Mouse (Mus musculus): Measurements from ENCODE around the gene Slc2a12. TPM values are rescaled to one million over a fixed set of nuclear protein-coding genes. Genes with fewer than 3 reads are reported as not detected.

Gene Slc2a12
- polyA plus RNA-seq, 1 experiment from 2014 or later = 0.05 TPM

GRCm38 (mm10) chr10:22731272-22732093 lies 86.7 kb downstream of the Slc2a12 start, which contains the start of gene Tbpl1:
TSS of gene Tbpl1 (minus strand) at chr10:22731938.
- H3K9me3 ChIP-seq (replicated peaks) = no peaks in the 10 kb centered on the region
- DNase-seq = peak; percentile 92
- H3K27me3 ChIP-seq = no peaks in the 10 kb centered on the region
- peak within 1 kb of the TSS; percentile 88 for H3K27ac ChIP-seq
- H3K4me2 ChIP-seq = peak within 1 kb of the TSS; percentile 92
- under 1% methylated on average over 72 of the region's 77 CpGs for WGBS (ENCODE audit: insufficient replicate concordance)
- H3K36me3 ChIP-seq = no peaks in the 10 kb centered on the region
- peaks cover 44% of the 10 kb centered on the region for H3K4me1 ChIP-seq (replicated peaks)
- peak within 1 kb of the TSS; percentile 96 for H3K4me3 ChIP-seq (replicated peaks)
- H3K9ac ChIP-seq = peak within 1 kb of the TSS; percentile 93
- ATAC-seq (ENCODE audit: low read depth) = peak; percentile 97

GRCm38 (mm10) chr10:22732181-22732580 lies 87.4 kb downstream of the Slc2a12 start:
- Histone ChIP-seq H3K4me2 (peak overlapping the region; percentile 92), H3K9me3 (replicated peaks) (no peaks in the 10 kb centered on the region), H3K9ac (peak overlapping the region; percentile 93), H3K4me1 (replicated peaks) (peaks cover 37% of the 10 kb centered on the region), H3K27me3 (no peaks in the 10 kb centered on the region), H3K4me3 (replicated peaks) (peak overlapping the region; percentile 96), H3K36me3 (no peaks in the 10 kb centered on the region), H3K27ac (peak overlapping the region; percentile 88)
- WGBS (ENCODE audit: insufficient replicate concordance) = 18% methylated on average over 10 of the region's 10 CpGs
- ATAC-seq (ENCODE audit: low read depth) (no peak), DNase-seq (no peak)

GRCm38 (mm10) chr10:22745922-22746321 lies 101.1 kb downstream of the Slc2a12 start:
- no peak overlapping the region for H3K4me2 ChIP-seq
- ATAC-seq (ENCODE audit: low read depth) (no peak), DNase-seq (no peak)
- H3K9me3 ChIP-seq (replicated peaks) = no peaks in the 10 kb centered on the region
- H3K9ac ChIP-seq = no peak overlapping the region
- H3K4me1 ChIP-seq (replicated peaks) = no peaks in the 10 kb centered on the region
- WGBS (ENCODE audit: insufficient replicate concordance) = 50% methylated on average over 7 of the region's 7 CpGs
- H3K4me3 ChIP-seq (replicated peaks) = no peak overlapping the region
- H3K27me3 ChIP-seq = no peaks in the 10 kb centered on the region
- no peaks in the 10 kb centered on the region for H3K36me3 ChIP-seq
- H3K27ac ChIP-seq = no peak overlapping the region

GRCm38 (mm10) chr10:22746334-22747322 lies 101.8 kb downstream of the Slc2a12 start:
- ATAC-seq (ENCODE audit: low read depth) (no peak), DNase-seq (no peak)
- Histone ChIP-seq H3K4me2 (no peak overlapping the region), H3K27me3 (no peaks in the 10 kb centered on the region), H3K27ac (no peak overlapping the region), H3K4me3 (replicated peaks) (no peak overlapping the region), H3K36me3 (no peaks in the 10 kb centered on the region), H3K4me1 (replicated peaks) (no peaks in the 10 kb centered on the region), H3K9me3 (replicated peaks) (no peaks in the 10 kb centered on the region), H3K9ac (no peak overlapping the region)
- WGBS (ENCODE audit: insufficient replicate concordance) = 53% methylated on average over 13 of the region's 13 CpGs

- Histone ChIP-seq H3K4me2 (no peak overlapping the region), H3K9ac (no peak overlapping the region), H3K4me1 (replicated peaks) (no peaks in the 10 kb centered on the region), H3K4me3 (replicated peaks) (no peak overlapping the region), H3K36me3 (no peaks in the 10 kb centered on the region), H3K27me3 (no peaks in the 10 kb centered on the region), H3K27ac (no peak overlapping the region), H3K9me3 (replicated peaks) (no peaks in the 10 kb centered on the region)
- no peak for DNase-seq
- no peak for ATAC-seq (ENCODE audit: low read depth)
- 23% methylated on average over 5 of the region's 5 CpGs for WGBS (ENCODE audit: insufficient replicate concordance)
Observed at GRCm38 (mm10) chr10:22751175-22751682, 106.4 kb downstream of the Slc2a12 start.

Small RNA genes lying within 50 kb of the gene (microRNA-seq; reads per million reads assigned to microRNA genes)
- gene Mir7663 = not detected

Other genes starting within 250 kb of the Slc2a12 start
- 28.1 and 36.2 TPM in 2 replicates for gene Tbpl1, start 86.9 kb downstream of the Slc2a12 start, polyA plus RNA-seq (2015; fragmentation: Nextera tagmentation; extraction: Ambion mirVana)
- 6.2 and 7.2 TPM in 2 replicates for gene Tcf21, start 175.2 kb downstream of the Slc2a12 start, polyA plus RNA-seq (2015; fragmentation: Nextera tagmentation; extraction: Ambion mirVana)

All from liver, embryonic 13.5 days (tissue).